Mouse (Mus musculus): ENCODE data around the gene Prelp. TPM values are rescaled to one million over a fixed set of nuclear protein-coding genes. Genes with fewer than 3 reads are reported as not detected.

Gene Prelp
- polyA plus RNA-seq, 1 experiment from 2014 or later = 13.2 TPM

- DNase-seq (ENCODE audit: low spot score) = no peak
- WGBS = 74% methylated on average over 9 of the region's 9 CpGs
- H3K27ac ChIP-seq (replicated peaks; ENCODE audit: low read depth, low read length) = no peak overlapping the region
Measured at GRCm38 (mm10) chr1:133884746-133885145, 36.5 kb downstream of the Prelp start.

GRCm38 (mm10) chr1:133884090-133884489 is 37.1 kb downstream of the Prelp start:
- ATAC-seq (ENCODE audit: low read depth) (no peak), DNase-seq (ENCODE audit: low spot score) (no peak)
- no peaks in the 10 kb centered on the region for H3K36me3 ChIP-seq (ENCODE audit: control insufficient read depth, insufficient read depth, low read length)
- no peak overlapping the region for H3K27ac ChIP-seq (replicated peaks; ENCODE audit: low read depth, low read length)
- H3K9me3 ChIP-seq (ENCODE audit: control insufficient read depth, low read length) = no peaks in the 10 kb centered on the region
- H3K9ac ChIP-seq (ENCODE audit: low read depth, low read length) = no peak overlapping the region
- no peak overlapping the region for H3K4me2 ChIP-seq (ENCODE audit: low read depth, low read length)
- H3K4me3 ChIP-seq (ENCODE audit: low read depth, low read length) = no peak overlapping the region
- WGBS = 64% methylated on average over 6 of the region's 6 CpGs
- H3K4me1 ChIP-seq (ENCODE audit: control insufficient read depth, insufficient read depth, low read length) = peaks cover 14% of the 10 kb centered on the region
- no peaks in the 10 kb centered on the region for H3K27me3 ChIP-seq (replicated peaks; ENCODE audit: control insufficient read depth, insufficient read depth, low read length)

More at GRCm38 (mm10) chr1:133884746-133885145, 36.5 kb downstream of the Prelp start:
- Histone ChIP-seq H3K9ac (ENCODE audit: low read depth, low read length) (no peak overlapping the region), H3K4me2 (ENCODE audit: low read depth, low read length) (no peak overlapping the region), H3K27me3 (replicated peaks; ENCODE audit: control insufficient read depth, insufficient read depth, low read length) (no peaks in the 10 kb centered on the region), H3K4me1 (ENCODE audit: control insufficient read depth, insufficient read depth, low read length) (peaks cover 21% of the 10 kb centered on the region), H3K36me3 (ENCODE audit: control insufficient read depth, insufficient read depth, low read length) (no peaks in the 10 kb centered on the region), H3K9me3 (ENCODE audit: control insufficient read depth, low read length) (no peaks in the 10 kb centered on the region), H3K4me3 (ENCODE audit: low read depth, low read length) (no peak overlapping the region)
- no peak for ATAC-seq (ENCODE audit: low read depth)

GRCm38 (mm10) chr1:133882283-133883217 is 38.7 kb downstream of the Prelp start:
- Histone ChIP-seq H3K27ac (replicated peaks; ENCODE audit: low read depth, low read length) (no peak overlapping the region), H3K4me2 (ENCODE audit: low read depth, low read length) (no peak overlapping the region), H3K4me3 (ENCODE audit: low read depth, low read length) (no peak overlapping the region), H3K36me3 (ENCODE audit: control insufficient read depth, insufficient read depth, low read length) (no peaks in the 10 kb centered on the region), H3K9me3 (ENCODE audit: control insufficient read depth, low read length) (no peaks in the 10 kb centered on the region), H3K27me3 (replicated peaks; ENCODE audit: control insufficient read depth, insufficient read depth, low read length) (no peaks in the 10 kb centered on the region), H3K4me1 (ENCODE audit: control insufficient read depth, insufficient read depth, low read length) (peaks cover 8% of the 10 kb centered on the region), H3K9ac (ENCODE audit: low read depth, low read length) (no peak overlapping the region)
- WGBS = 47% methylated on average over 11 of the region's 11 CpGs
- ATAC-seq (ENCODE audit: low read depth) (no peak), DNase-seq (ENCODE audit: low spot score) (no peak)

GRCm38 (mm10) chr1:133881813-133882212 is 39.4 kb downstream of the Prelp start:
- no peak for DNase-seq (ENCODE audit: low spot score)
- Histone ChIP-seq H3K36me3 (ENCODE audit: control insufficient read depth, insufficient read depth, low read length) (no peaks in the 10 kb centered on the region), H3K4me3 (ENCODE audit: low read depth, low read length) (no peak overlapping the region), H3K4me2 (ENCODE audit: low read depth, low read length) (no peak overlapping the region), H3K27me3 (replicated peaks; ENCODE audit: control insufficient read depth, insufficient read depth, low read length) (no peaks in the 10 kb centered on the region), H3K4me1 (ENCODE audit: control insufficient read depth, insufficient read depth, low read length) (peaks cover 5% of the 10 kb centered on the region; the same call in 1 of the 2 replicates), H3K9ac (ENCODE audit: low read depth, low read length) (no peak overlapping the region), H3K9me3 (ENCODE audit: control insufficient read depth, low read length) (no peaks in the 10 kb centered on the region), H3K27ac (replicated peaks; ENCODE audit: low read depth, low read length) (no peak overlapping the region)
- 28% methylated on average over 6 of the region's 6 CpGs for WGBS
- 0 out of 2 replicates have a peak, but pooled peaks have one; percentile 13 for ATAC-seq (ENCODE audit: low read depth)

GRCm38 (mm10) chr1:133878825-133879423 is 42.3 kb downstream of the Prelp start:
- no peak overlapping the region for H3K9ac ChIP-seq (ENCODE audit: low read depth, low read length)
- no peaks in the 10 kb centered on the region for H3K27me3 ChIP-seq (replicated peaks; ENCODE audit: control insufficient read depth, insufficient read depth, low read length)
- H3K27ac ChIP-seq (replicated peaks; ENCODE audit: low read depth, low read length) = no peak overlapping the region
- DNase-seq (ENCODE audit: low spot score) = no peak
- H3K4me2 ChIP-seq (ENCODE audit: low read depth, low read length) = no peak overlapping the region
- peaks cover 5% of the 10 kb centered on the region; the same call in 1 of the 2 replicates for H3K4me1 ChIP-seq (ENCODE audit: control insufficient read depth, insufficient read depth, low read length)
- no peak for ATAC-seq (ENCODE audit: low read depth)
- 60% methylated on average over 12 of the region's 12 CpGs for WGBS
- no peaks in the 10 kb centered on the region for H3K9me3 ChIP-seq (ENCODE audit: control insufficient read depth, low read length)
- no peaks in the 10 kb centered on the region for H3K36me3 ChIP-seq (ENCODE audit: control insufficient read depth, insufficient read depth, low read length)
- H3K4me3 ChIP-seq (ENCODE audit: low read depth, low read length) = no peak overlapping the region

- Histone ChIP-seq H3K9ac (ENCODE audit: low read depth, low read length) (no peak overlapping the region), H3K4me3 (ENCODE audit: low read depth, low read length) (no peak overlapping the region), H3K36me3 (ENCODE audit: control insufficient read depth, insufficient read depth, low read length) (no peaks in the 10 kb centered on the region), H3K27ac (replicated peaks; ENCODE audit: low read depth, low read length) (no peak overlapping the region), H3K4me2 (ENCODE audit: low read depth, low read length) (no peak overlapping the region), H3K4me1 (ENCODE audit: control insufficient read depth, insufficient read depth, low read length) (peaks cover 4% of the 10 kb centered on the region; the same call in 1 of the 2 replicates), H3K9me3 (ENCODE audit: control insufficient read depth, low read length) (no peaks in the 10 kb centered on the region), H3K27me3 (replicated peaks; ENCODE audit: control insufficient read depth, insufficient read depth, low read length) (no peaks in the 10 kb centered on the region)
- DNase-seq (ENCODE audit: low spot score) = no peak
- no peak for ATAC-seq (ENCODE audit: low read depth)
- 85% methylated on average over 7 of the region's 7 CpGs for WGBS
Measured at GRCm38 (mm10) chr1:133876936-133877335, 44.3 kb downstream of the Prelp start.

- no peak overlapping the region for H3K4me3 ChIP-seq (ENCODE audit: low read depth, low read length)
- H3K27ac ChIP-seq (replicated peaks; ENCODE audit: low read depth, low read length) = no peak overlapping the region
- H3K36me3 ChIP-seq (ENCODE audit: control insufficient read depth, insufficient read depth, low read length) = no peaks in the 10 kb centered on the region
- whole genome bisulfite sequencing = 81% methylated on average over 6 of the region's 6 CpGs
- H3K27me3 ChIP-seq (replicated peaks; ENCODE audit: control insufficient read depth, insufficient read depth, low read length) = no peaks in the 10 kb centered on the region
- H3K9ac ChIP-seq (ENCODE audit: low read depth, low read length) = no peak overlapping the region
- no peak overlapping the region for H3K4me2 ChIP-seq (ENCODE audit: low read depth, low read length)
- ATAC-seq (ENCODE audit: low read depth) (no peak), DNase-seq (ENCODE audit: low spot score) (no peak)
- H3K4me1 ChIP-seq (ENCODE audit: control insufficient read depth, insufficient read depth, low read length) = 0 out of 2 replicates have a peak, but pooled peaks cover 4% of the 10 kb centered on the region
- no peaks in the 10 kb centered on the region for H3K9me3 ChIP-seq (ENCODE audit: control insufficient read depth, low read length)
Measured at GRCm38 (mm10) chr1:133873086-133873813, 48.0 kb downstream of the Prelp start.

GRCm38 (mm10) chr1:133871241-133871640 is 50.0 kb downstream of the Prelp start:
- no peak for ATAC-seq (ENCODE audit: low read depth)
- H3K36me3 ChIP-seq (ENCODE audit: control insufficient read depth, insufficient read depth, low read length) = no peaks in the 10 kb centered on the region

More at GRCm38 (mm10) chr1:133871241-133871640, 50.0 kb downstream of the Prelp start:
- H3K9ac ChIP-seq (ENCODE audit: low read depth, low read length) = no peak overlapping the region
- no peak overlapping the region for H3K4me3 ChIP-seq (ENCODE audit: low read depth, low read length)
- H3K27me3 ChIP-seq (replicated peaks; ENCODE audit: control insufficient read depth, insufficient read depth, low read length) = no peaks in the 10 kb centered on the region
- WGBS = 75% methylated on average over 10 of the region's 10 CpGs
- no peak overlapping the region for H3K27ac ChIP-seq (replicated peaks; ENCODE audit: low read depth, low read length)
- no peaks in the 10 kb centered on the region for H3K9me3 ChIP-seq (ENCODE audit: control insufficient read depth, low read length)
- 0 out of 2 replicates have a peak, but pooled peaks cover 4% of the 10 kb centered on the region for H3K4me1 ChIP-seq (ENCODE audit: control insufficient read depth, insufficient read depth, low read length)
- no peak overlapping the region for H3K4me2 ChIP-seq (ENCODE audit: low read depth, low read length)
- DNase-seq (ENCODE audit: low spot score) = no peak

Measured in embryonic facial prominence, embryonic 14.5 days (tissue).